Mouse (Mus musculus) ZHBTc4 (cell line): Measurements from ENCODE around the gene Eif2ak1.

ENCODE experiments used
- DNase-seq: peaks from one replicate; pipeline ENCODE4 v3.0.0-alpha.2; 2011; ENCODE audit warnings: low read depth, low spot score

Eif2ak1 gene

GRCm38 (mm10) chr5:143948361-143948760 is 130.8 kb downstream of the Eif2ak1 start:
- DNase-seq, result peak; percentile 13

- DNase-seq, result no peak
Measured at GRCm38 (mm10) chr5:143950016-143950415, 132.4 kb downstream of the Eif2ak1 start.
